Mouse (Mus musculus): ENCODE measurements around the gene Speg.

Speg gene

GRCm38 (mm10) chr1:75374950-75375936 lies at the start of gene Speg:
Speg (plus strand) TSS chr1:75375297.
- in situ Hi-C loops (cut with MboI) = no loop called here

DNA sequence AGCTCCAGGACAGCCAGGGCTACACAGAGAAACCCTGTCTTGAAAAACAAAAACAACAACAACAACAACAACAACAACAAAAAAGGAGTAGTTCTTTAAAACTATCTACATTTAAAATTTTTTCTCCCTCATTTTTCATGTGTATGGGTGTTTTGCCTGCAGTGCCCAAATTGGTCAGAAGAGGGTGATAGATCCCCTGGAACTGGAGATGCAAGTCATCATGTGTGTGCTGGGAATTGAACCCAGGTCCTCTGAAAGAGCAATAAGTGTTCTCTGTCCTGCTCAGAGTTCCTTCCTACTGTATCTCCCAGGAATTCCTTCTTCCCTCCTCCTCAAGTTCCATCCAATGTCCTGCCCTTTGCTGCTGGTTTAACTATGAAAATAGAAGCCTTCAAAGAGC lies 47.6 kb upstream of the Speg start:
- in situ Hi-C loops (cut with MboI) = no loop called here

DNA sequence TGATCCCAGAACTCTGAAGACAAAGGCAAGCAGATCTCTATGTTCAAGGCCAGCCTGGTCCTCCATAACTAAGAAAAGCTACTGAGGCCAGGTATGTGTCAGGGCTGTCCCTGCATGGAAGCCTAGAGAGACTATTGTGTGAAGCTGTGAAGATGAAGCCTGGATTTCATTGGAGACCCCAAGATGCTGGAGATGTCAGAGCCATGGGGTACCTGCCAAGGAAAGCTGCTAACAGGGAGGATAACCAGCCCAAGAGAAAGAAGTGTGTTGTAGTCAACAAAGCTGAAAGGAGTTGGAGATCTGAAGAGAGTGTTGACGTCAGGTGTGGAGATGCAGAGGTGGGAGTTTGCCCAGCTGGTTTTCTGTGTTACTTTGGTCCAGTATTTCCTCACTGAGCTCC lies 43.8 kb upstream of the Speg start:
- in situ Hi-C loops (cut with MboI) = no loop called here

DNA sequence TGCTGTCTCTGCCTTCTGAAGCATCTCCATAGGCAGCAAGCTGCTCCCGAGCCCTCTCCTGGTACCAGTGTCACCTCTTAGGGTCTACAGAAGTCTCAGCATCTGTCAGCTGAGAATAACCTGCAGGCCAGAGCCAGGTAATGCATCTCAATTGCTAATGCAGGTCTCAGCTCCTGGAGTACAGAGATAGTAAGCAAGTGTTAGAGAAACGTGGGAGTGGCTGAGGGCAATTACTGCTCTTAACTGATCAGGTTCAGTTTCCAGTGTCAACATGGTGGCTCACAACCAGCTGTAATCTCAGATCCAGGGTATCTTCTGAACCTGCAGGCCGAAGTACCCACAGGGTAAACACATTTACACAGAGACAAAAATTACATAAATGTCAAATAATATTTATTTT lies 38.6 kb upstream of the Speg start:
- in situ Hi-C loops (cut with MboI) = no loop called here

GRCm38 (mm10) chr1:75337097-75337496 lies 38.0 kb upstream of the Speg start:
- in situ Hi-C loops (cut with MboI) = no loop called here

DNA sequence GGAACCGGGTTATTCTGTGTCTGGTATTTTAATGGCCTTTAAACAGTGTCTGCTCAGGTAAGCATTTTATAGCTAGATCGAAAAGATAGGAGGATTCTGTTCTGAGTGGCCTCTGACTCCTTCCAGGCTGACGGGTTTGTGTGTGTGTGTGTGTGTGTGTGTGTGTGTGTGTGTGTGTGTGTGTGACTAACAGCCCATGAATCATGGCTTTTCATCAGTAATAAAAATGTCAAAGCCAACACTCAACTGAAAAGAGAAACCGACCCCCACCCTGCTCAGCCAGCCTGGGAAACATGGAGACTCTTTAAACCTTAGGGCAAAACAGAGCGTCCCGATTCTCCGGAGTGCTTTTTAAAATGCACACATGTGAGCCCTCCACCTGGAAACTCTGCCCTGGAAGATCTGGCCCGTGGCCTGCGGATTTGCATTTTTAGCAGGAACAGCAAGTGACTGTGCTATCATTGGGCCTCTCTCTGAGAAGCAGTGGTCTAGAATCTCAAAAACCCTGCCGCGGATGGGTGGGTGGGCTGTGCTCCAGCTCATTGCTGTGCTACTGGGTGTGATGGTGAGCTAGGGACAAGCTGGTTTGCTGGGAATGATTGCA lies 36.9 kb upstream of the Speg start:
- in situ Hi-C loops (cut with MboI) = no loop called here

DNA sequence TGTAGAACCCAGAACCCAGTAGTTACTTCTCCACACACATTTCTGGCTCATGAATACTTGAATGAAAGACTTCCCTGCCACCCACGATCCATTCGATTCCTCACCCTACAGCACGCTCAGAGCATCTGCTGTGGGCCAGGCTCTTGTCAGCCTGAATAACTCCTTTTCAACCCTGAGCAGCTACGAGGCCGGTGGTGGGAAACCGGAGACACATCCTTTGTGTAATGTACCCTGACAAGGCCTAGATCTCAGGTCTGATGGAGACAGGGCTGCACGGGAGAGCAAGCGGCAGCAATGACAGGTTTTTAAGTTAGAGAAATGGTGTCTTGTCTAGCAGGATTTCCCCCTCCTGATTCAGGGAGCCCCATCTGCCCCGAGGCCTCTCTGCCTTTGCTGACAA lies 35.8 kb upstream of the Speg start:
- in situ Hi-C loops (cut with MboI) = no loop called here

DNA sequence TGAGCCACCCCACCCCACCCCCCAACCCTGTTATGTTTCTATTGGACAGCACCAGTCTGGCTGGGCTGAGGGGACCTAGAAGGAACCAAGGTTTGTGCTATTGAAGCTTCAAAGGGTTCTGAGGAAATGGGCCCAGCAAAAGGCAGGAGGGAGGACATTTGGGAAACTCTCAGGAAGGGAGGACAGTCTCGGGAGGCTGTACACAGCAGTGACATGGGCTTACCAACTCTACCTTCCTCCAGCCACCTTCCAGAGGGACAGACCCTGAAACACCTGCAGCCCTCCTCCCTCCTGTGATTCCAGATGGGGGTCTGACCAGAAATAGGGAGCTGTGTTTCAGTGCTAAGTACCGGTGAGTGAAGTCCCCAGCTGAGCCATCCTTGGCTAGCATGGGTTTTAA lies 34.6 kb upstream of the Speg start:
- in situ Hi-C loops (cut with MboI) = no loop called here

DNA sequence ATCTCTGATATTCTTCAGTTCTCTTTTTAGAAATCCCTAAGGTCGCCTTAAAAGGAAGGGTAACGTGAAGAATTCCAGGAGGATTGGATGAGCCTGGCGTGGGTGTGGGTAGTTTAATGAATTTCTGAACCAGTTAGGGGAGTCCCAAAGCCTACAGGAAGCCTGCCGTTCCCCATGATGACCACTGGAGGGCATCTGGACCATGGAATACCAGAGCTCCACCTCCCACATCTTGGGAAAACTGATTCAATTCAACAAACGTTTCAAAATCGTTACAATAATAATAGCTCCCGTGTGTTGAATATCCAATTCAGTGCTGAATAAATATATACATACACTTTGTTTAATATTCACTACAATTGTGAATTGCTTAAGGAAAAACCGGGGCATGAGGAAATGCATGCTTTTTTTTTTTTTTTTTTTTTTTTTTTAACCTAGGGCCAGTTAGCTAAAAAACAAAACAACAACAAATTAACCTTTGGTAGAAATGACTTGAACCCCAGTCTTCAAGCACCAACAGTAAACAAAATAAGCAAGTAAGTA lies 32.2 kb upstream of the Speg start:
- in situ Hi-C loops (cut with MboI) = no loop called here

DNA sequence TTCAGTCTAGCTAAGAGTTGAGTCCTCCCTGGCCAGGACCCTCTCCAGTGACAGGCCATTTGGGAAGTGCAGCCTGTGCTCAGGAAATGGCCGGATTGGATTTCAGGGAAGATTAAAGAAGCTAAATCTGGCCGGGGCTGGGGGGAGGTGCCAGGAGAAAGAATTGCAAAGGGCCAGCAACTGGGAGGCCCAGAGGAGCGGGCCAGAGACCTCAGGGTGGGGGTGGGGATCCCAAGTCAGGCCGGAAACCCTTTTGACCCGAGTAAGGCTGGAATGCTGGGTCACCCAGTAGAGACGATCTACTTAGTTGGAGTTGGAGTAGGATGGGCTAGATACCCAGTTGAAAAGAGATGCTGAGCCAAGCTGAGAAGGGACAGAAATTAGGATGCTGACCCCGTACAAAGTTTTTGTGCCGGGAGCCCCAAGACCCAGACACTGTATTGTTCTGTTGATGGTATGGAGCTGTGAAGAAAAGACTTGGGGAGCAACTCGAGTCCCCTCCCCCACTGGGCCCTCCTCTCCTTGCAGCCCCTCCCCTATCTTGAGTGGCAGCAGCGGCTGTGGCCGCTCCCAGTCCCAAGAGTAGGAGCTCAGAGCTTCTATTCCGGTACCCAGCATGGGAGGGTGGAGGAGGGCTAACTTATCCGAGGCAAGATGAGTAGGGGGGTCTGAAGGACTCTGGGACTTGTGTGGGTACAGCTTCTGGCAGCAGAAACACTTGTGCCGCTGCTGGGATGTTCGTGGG lies 30.6 kb upstream of the Speg start:
- in situ Hi-C loops (cut with MboI) = no loop called here

DNA sequence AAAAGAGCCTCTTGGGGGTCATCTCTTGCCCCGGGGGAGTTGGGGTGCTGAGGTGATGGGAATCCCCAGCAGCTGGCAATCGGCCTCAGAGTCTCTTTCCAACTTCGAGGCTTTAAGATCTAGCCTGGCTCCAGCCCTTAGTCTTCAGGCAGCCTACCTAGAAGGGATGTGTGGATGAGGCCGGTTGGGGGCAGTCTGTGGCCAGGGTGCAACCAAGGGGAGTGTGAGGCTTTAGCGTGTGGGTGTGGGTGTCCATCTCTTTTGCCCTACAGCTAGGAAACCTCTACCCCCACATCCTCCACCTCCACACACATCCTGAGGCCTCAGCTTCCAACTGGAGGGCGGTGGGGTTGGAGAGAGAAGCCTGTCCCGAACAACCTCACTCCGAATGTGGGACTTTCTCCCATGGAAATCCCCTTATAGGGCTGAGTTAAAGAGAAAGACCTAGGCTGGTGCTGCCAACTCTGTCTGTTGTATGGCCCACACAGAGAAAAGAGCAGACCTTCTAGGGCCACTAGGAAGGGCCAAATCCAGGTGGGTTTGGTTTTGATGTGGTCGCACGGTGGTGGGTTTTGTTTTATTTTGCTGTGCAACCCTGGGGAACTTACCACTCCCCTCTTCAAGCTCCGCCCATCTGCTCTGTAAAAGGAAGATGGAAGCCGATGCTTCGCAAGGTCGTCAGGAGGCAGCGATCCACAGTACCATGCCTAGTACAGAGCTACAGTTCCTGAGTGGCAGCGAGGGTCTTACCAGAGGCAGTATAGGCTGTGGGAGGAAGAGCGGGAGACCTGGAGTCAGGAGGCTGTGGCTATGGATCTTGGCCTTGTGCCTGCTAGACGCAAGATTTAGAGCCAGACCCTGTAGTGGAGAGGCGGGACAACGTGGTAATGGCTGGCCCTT lies 29.8 kb upstream of the Speg start:
- in situ Hi-C loops (cut with MboI) = no loop called here

DNA sequence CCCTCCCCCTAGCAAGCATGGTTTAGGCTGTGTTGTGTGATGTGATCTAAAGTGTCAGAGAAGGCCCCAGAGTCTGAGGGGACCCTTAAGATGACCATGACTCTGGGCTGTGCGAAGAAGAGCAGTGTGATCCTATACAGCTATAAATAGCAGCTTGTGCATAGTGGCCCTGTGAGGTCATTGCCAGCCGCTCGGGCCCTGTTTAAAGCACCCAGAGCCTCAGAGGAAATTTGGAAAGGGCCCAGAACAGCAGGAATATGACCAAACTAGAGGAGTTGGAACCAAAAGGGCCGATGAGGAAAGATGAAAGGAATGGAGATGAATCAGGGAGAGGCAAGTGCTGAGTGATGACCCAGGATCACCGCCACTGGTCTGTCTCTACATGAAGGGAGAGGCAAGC lies 27.8 kb upstream of the Speg start:
- in situ Hi-C loops (cut with MboI) = no loop called here

DNA sequence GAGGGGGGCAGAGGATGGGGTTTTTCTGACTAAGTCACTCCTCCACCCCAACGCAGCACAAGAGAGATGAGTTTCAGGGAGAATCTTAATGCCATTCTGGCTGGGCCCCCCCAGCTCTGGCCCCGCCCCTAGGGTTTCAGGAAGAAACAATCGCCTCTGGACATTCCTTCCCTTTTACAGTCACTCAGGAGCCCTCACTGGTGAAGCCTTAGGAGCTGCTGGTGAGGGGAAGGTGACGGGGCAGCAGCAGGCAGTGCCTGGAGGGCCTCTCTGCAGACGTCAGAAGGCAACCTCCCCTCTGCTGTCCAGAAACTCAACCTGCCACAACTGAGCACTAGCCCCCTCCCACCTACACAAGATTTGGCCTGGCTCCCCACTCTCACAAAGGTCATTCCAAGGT lies 25.8 kb upstream of the Speg start:
- in situ Hi-C loops (cut with MboI) = no loop called here

- in situ Hi-C loops (cut with MboI) = no loop called here
Observed at GRCm38 (mm10) chr1:75357261-75357660, 17.8 kb upstream of the Speg start.

DNA sequence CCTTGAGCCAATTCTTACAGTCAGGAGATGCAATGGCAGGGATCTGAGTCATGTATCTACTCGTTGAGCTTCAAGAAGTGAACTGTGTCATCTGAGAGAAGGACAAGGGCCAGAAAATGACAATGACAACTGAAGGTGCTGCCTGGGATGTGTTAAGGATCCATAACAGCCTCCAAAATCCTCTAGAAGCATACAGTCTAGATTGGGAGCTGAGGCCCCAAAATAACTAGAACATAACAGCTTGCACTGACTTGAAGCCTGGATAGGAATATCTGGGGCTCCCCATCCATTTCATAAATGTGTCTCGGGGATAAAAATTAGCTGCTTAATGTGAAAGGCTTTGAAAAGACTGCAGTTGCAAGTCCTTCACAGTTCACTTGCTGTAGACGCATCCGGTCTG lies 17.1 kb upstream of the Speg start:
- in situ Hi-C loops (cut with MboI) = no loop called here

DNA sequence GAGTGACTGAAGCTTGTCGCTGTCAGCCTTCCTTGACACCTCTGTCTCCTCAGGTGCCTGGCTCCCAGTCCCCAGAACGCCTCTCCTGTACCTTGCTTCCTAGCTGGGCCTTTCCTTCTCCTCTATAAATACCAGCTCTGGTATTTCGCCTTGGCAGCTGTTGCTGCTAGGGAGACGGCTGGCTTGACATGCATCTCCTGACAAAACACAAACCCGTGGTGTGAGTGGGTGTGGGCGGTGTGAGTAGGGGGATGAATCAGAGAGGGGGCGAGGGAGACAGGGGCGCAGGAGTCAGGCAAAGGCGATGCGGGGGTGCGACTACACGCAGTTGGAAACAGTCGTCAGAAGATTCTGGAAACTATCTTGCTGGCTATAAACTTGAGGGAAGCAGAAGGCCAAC lies 15.8 kb upstream of the Speg start:
- in situ Hi-C loops (cut with MboI) = no loop called here

DNA sequence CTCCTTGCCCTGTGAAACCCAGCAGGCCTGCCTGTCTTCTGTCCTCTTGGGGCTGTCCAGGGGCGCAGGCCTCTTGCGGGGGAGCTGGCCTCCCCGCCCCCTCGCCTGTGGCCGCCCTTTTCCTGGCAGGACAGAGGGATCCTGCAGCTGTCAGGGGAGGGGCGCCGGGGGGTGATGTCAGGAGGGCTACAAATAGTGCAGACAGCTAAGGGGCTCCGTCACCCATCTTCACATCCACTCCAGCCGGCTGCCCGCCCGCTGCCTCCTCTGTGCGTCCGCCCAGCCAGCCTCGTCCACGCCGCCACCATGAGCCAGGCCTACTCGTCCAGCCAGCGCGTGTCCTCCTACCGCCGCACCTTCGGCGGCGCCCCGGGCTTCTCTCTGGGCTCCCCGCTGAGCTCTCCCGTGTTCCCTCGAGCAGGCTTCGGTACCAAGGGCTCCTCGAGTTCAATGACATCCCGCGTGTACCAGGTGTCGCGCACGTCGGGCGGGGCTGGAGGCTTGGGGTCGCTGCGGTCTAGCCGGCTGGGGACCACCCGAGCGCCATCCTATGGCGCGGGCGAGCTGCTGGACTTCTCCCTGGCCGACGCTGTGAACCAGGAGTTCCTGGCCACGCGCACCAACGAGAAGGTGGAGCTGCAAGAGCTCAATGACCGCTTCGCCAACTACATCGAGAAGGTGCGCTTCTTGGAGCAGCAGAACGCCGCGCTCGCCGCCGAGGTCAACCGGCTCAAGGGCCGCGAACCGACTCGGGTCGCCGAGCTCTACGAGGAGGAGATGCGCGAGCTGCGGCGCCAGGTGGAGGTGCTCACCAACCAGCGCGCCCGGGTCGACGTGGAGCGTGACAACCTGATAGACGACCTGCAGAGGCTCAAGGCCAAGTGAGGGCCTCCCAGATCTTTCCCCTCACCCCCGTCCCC lies 14.7 kb upstream of the Speg start, which contains the start of gene Des:
Gene Des, plus strand, starts transcription at position 218 of the 920 bp plus-strand sequence.
- in situ Hi-C loops (cut with MboI) = no loop called here

- in situ Hi-C loops (cut with MboI) = no loop called here
Observed at GRCm38 (mm10) chr1:75361123-75361522, 14.0 kb upstream of the Speg start.

DNA sequence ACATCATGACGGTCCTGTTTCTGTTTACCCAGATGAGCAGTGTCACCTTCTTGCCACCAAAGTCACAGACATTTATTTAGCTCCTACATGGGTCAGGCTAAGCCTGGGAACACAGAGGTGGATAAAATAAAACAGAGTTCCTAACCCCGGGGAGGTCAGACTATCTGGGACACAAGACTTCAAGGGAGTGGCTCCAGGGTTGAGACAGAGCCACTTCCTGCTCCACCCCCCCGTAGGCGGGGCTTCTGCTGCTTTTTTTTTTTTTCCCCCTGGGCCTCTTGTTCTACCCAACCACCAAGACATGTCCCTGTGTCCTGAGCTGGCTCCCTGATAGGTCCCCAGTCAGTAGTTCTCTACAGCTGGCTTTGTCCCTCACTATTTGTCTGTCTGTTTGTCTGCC lies 13.3 kb upstream of the Speg start:
- in situ Hi-C loops (cut with MboI) = no loop called here

GRCm38 (mm10) chr1:75363868-75364267 lies 11.2 kb upstream of the Speg start:
- in situ Hi-C loops (cut with MboI) = no loop called here
